Mouse (Mus musculus) hematopoietic stem cell, adult 5-6 weeks (primary cell): Measurements from ENCODE around the gene Myocos. TPM values are rescaled to one million over a fixed set of nuclear protein-coding genes. Genes with fewer than 3 reads are reported as not detected.
"Not testable (repeated sequence)": the region's sequence is repeated elsewhere in the genome, so short reads cannot be mapped to it uniquely, and the experiment has no call there.

Experiments
- ATAC-seq, 2 experiments: fragments of 125-278 bp in 1 of 2; replicated peaks in 1 of 2; 2 replicates each; pipeline ENCODE4 v1.8.0; 2016 to 2017; ENCODE audit warnings: inconsistent platforms in 2 of 2, mild to moderate bottlenecking in 2 of 2, moderate number of reproducible peaks in 2 of 2, low read depth in 1 of 2, moderate TSS enrichment in 1 of 2; ENCODE audit not compliant: low FRiP score in 2 of 2, poor library complexity in 2 of 2, severe bottlenecking in 2 of 2, insufficient read depth in 1 of 2, low TSS enrichment in 1 of 2
- total RNA-seq: library from RNA; stranded (forward); fragments of 172-1452, 232-1000 nt; gene quantifications from 2 replicates; pipeline ENCODE4 v1.2.3, GENCODE M21; 2017

Myocos gene
- total RNA-seq = not detected in 2 replicates

- no peak for ATAC-seq
These were observed at the start of gene Myocos for GRCm38 (mm10) chr1:162658119-162658518. TSS of gene Myocos (minus strand) at chr1:162658219.

DNA sequence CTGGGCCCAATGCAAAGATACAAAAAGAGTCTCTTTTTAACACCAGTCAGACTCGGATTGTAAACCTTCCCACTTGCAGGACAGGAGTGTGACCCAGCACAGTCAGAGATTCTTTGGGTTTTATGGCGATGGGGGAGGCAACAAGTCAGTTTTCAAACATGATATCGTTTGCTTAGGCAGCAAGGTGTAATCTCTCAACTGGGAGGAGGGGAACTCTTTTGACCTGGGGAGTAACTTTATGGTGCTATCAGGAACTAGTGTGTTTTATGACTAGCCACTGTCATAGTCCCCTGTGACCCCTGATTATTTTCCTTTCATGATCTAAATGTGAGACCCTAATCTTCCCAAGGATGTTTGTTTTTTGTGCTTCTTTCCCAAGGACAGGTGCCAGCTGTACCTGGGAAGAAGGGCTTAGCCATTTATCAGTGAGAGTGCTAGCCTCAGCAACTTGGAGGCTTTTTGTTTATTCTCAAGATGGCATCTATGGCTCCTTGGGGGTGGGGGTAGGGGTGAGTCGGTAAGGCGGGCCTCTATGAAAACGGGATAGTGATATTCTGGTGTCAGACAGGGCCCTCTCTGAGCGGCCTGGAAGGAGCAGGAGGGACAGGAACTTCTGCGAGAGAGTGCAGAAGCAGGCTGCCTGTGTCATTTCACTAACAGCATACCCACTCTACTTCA, 42.5 kb upstream of the Myocos start:
- no peak for ATAC-seq

DNA sequence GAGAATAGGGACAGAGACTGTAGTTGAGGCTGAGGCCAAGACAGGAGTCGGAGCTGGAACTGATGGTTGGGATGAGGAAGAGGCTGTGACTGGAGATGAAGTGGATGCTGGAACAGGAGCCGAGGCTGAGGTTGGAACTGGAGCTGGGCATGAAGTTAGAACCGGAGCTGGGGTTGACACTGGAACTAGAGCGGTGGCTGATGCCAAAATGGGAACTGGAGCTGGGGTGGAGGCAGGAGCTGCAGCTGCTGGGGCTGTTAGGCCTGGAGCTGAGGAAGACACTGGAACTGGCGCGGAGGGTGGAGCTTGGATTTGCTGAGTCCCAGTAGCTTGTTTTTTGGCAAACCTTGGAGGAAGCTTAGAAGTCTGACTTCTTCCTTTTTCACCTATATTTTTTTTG, 39.8 kb upstream of the Myocos start:
- no peak for ATAC-seq

- ATAC-seq = no peak
These were observed 35.7 kb upstream of the Myocos start for GRCm38 (mm10) chr1:162693721-162694120.

- peak in 1 of 2 experiments; percentile 26; a peak in 1 of 4 replicates for ATAC-seq
These were observed 7.6 kb upstream of the Myocos start for GRCm38 (mm10) chr1:162665486-162666174.

DNA sequence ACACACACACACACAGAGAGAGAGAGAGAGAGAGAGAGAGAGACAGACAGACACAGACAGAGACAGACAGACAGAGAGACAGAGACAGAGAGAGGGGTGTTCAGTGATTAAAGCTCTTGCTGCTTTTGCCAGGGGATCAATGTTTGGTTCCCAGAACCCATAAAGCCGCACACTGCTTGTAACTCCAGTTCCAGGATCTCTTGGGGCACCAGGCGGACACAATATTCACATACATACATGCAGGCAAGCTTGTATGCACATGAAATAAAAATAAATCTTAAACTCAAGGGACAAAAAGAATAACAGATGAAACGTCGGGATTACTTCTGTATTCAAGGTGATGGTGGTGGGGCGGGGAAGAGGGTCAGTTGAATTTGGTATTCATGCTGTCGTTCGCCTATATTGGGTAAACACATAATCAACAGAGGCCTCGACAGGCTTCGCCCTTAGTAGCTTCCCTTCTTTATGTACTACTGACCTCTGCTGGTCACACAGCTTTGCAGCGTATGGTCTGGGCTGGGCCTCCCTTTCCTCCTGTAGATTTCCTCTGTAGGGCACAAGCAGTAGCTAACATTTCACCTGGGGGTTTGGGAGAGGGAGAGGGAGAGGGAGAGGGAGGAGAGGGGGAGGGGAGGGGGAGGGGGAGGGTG, 6.9 kb upstream of the Myocos start:
- ATAC-seq = peak; percentile 96 to 97

- ATAC-seq = no peak
These were observed 2.3 kb upstream of the Myocos start for GRCm38 (mm10) chr1:162660276-162660860.

- ATAC-seq = no peak
These were observed 9.6 kb downstream of the Myocos start for GRCm38 (mm10) chr1:162648416-162648815.

DNA sequence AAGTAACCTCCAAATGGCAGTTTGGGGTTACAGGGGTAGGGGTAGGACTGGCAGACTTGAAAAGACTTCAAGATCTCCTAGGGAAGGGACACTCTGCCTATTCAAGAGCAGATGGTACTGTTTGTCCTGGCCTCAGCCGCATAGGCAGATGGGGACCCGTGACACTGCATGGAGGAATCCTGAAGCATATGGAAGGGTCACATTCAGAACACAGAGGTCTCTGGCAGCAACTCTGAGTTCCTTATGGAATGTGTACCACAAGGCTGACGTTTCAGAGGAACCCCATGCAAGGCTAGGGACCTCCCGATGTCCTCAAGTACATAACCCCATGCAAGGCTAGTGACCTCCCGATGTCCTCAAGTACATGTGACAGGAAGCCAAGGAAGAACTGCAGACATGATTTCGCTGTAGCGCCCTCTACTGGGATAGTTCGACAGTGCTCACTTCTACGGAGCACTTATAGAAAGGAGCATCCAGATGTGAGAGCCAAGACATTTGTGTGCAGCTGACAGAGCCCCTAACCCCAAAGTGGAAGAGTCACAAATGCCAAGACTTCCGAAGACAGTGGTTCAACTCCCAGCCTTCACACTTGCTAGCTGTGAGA, 11.8 kb downstream of the Myocos start:
- ATAC-seq = no peak

GRCm38 (mm10) chr1:162643752-162644151, 14.3 kb downstream of the Myocos start:
- no peak for ATAC-seq

DNA sequence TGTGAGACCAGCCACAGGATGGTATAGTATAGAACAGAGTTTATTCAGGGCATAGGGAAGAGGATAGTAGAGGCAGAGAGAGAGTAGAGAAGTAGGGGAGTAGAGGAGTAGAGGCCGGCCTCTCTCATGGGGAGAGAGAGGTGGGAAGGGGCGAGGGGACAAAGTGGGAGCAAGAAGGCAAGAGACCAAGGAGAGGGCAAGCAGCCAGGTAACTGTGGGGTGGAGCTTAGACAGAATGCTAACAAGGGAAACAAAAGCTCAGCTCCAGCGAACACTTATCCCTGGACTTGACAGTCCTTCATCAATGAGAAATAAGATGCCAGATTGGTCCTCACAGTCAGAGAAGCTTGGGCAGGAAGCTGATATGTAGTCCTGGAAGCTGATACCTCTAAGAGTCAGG, 15.4 kb downstream of the Myocos start:
- no peak for ATAC-seq

DNA sequence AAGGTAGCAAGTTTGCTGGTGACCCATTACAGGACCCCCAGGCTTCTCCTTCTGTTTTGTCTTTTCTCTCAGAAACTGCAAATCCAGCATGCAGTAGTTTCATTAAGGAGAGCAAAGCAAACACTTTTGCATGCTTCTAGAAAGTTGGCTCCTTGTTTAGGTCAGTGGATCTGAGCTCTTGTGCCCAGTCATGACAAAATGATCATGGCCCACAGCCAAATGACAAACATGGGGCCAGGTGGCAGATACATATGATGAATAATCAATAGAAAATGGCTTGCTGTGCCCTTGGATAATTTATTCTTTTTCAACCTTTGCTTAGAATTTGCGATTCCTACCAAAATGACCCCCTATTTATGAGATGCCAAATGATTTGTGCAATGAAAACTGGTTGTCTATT, 18.2 kb downstream of the Myocos start:
- ATAC-seq = no peak

- ATAC-seq = no peak
These were observed 18.8 kb downstream of the Myocos start, which contains the start of gene Myoc for GRCm38 (mm10) chr1:162639051-162639750. TSS of gene Myoc (plus strand) at chr1:162639155.

GRCm38 (mm10) chr1:162638535-162638934, 19.5 kb downstream of the Myocos start:
- ATAC-seq = no peak

GRCm38 (mm10) chr1:162636516-162636915, 21.5 kb downstream of the Myocos start:
- no peak for ATAC-seq

DNA sequence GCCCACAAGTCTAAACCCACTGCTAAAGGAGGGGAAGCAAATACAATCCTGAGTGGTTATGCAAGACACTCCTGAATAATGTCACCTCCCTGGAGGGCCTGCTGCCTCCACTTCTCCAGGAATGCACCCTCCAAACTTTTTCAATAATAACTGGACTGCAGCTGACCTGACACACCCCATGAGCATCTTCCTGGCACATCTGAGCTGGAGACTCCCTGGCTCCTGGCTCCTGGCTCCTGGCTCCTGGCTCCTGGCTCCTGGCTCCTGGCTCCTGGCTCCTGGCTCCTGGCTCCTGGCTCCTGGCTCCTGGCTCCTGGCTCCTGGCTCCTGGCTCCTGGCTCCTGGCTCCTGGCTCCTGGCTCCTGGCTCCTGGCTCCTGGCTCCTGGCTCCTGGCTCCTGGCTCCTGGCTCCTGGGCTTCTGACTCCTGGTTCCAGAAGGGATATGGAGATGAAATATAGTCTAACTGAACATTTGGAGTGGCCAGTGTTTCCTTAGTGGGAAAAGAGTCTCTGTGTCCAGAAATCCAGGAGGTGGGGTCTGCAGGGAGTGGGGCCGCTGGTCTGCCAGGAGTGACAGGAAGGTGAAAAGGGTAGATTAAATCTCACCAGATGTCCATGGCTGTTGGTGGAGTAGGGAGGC, 22.6 kb downstream of the Myocos start:
- ATAC-seq = not testable (repeated sequence)

DNA sequence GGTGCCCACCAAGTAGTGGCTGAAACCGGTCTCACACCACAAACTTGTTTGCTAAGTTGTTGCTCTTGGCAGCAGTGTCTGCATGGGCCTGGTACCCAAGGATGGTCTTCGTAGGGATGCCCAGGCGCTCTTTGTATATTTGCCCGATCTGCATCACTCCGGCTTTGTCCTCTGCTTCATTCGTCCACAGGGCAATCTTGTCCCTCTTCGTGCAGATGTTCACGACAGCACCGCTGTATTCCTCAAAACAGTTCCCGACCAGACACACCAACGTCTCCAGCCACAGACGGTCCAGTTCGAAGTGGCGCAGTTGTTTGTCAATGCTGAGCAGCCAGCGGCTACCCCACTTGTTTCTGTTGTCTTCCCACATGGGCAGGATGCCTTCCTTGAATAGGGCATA, 29.7 kb downstream of the Myocos start:
- not testable (repeated sequence) for ATAC-seq
